Mouse (Mus musculus): ENCODE results near the gene Rhbdf2.

DNA sequence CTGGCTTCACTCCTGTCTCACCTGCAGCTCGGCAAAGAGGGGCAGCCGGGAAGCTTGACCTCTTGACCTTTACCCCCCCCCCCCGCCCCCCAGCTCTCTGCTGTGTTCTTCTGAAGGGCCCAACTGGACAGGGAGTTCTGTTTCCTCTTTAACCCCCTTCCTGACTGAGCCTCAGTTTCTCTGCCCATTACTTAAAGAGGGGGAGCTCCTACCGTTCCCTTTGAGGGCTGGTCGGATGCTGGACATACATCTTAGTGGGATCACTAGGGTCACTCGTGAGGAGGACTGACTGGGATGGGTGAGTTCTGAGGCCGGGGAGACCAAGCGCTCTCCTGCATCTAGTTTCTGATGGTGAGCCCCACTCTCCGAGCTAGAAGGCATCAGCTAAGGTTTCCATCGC lies 26.4 kb upstream of the Rhbdf2 start, which contains the start of gene Prcd:
- TF ChIP-seq POU5F1 (IDR thresholded peaks at IDR 0.05; ENCODE audit: borderline replicate concordance, low read length) (no peak), CTCF (conservative IDR thresholded peaks at IDR 0.05; ENCODE audit: low read length) (no peak), NANOG (IDR thresholded peaks at IDR 0.05; ENCODE audit: borderline replicate concordance, low read length) (no peak)
